ENCODE assay signal across 10 mouse cellular contexts in genomic region chr17:50237818-50238610, GRCm38 (mm10). TPM values are rescaled to one million over a fixed set of nuclear protein-coding genes. Genes with fewer than 3 reads are reported as not detected.
DNase-seq lines count a peak whose midpoint lies in the region; ATAC-seq lines count a peak whose summit lies in the region.
"Had no signal": no experiment of that assay in that cellular context is flagged by ENCODE, and none has a peak within 500 bp of the region (broad histone marks: within the 10 kb centered on the region; RNA-seq: fewer than 3 reads in every experiment).

No protein-coding gene starts in this region.

- H3K4me3 ChIP-seq in hindbrain, embryonic 13.5 days, result no peak overlapping the region
- H3K4me3 ChIP-seq in hindbrain, embryonic 16.5 days (ENCODE audit: low read length), result no peak overlapping the region
- no peak overlapping the region for H3K4me3 ChIP-seq in midbrain, embryonic 15.5 days
- H3K4me3 ChIP-seq in midbrain, embryonic 10.5 days, result no peak overlapping the region
- H3K4me3 ChIP-seq: neural tube, embryonic 12.5 days had no signal

- 63% methylated on average over 11 of the region's 11 CpGs for WGBS in hindbrain, embryonic 13.5 days
- WGBS in hindbrain, embryonic 16.5 days, result 61% methylated on average over 11 of the region's 11 CpGs
- 70% methylated on average over 11 of the region's 11 CpGs for WGBS in midbrain, embryonic 15.5 days
- 69% methylated on average over 11 of the region's 11 CpGs for WGBS in midbrain, embryonic 10.5 days

- peak overlapping the region; percentile 93; the same call in 1 of the 2 replicates for H3K27ac ChIP-seq in hindbrain, embryonic 13.5 days
- H3K27ac ChIP-seq in hindbrain, embryonic 16.5 days (ENCODE audit: low read depth, low read length), result no peak overlapping the region
- H3K27ac ChIP-seq in midbrain, embryonic 15.5 days, result no peak overlapping the region
- no peak overlapping the region for H3K27ac ChIP-seq in midbrain, embryonic 10.5 days (replicated peaks)

- no peaks in the 10 kb centered on the region for H3K36me3 ChIP-seq in hindbrain, embryonic 13.5 days
- H3K36me3 ChIP-seq in hindbrain, embryonic 16.5 days (ENCODE audit: control insufficient read depth, insufficient read depth, low read length), result no peaks in the 10 kb centered on the region
- no peaks in the 10 kb centered on the region for H3K36me3 ChIP-seq in midbrain, embryonic 15.5 days (replicated peaks)
- H3K36me3 ChIP-seq in midbrain, embryonic 10.5 days, result no peaks in the 10 kb centered on the region
- H3K36me3 ChIP-seq in splenic B cell, adult 2 months (ENCODE audit: control insufficient read depth, insufficient read depth, low read length, poor library complexity, severe bottlenecking), result no peaks in the 10 kb centered on the region
- H3K36me3 ChIP-seq: neural tube, embryonic 12.5 days had no signal

- DNase-seq in CD4-positive, CD25-positive, alpha-beta regulatory T cell, adult 2 months (ENCODE audit: low read depth, low spot score), result peak; percentile 6
- DNase-seq in midbrain, embryonic 10.5 days (ENCODE audit: low spot score), result no peak
- peak; percentile 34 for DNase-seq in splenic B cell, adult 2 months (ENCODE audit: low read depth, low spot score)
- no peak for DNase-seq in layer of hippocampus, postnatal 14 days (ENCODE audit: low spot score in 2 of 2)

- no peak overlapping the region; the same call in 1 of the 2 replicates for H3K9ac ChIP-seq in hindbrain, embryonic 13.5 days
- no peak overlapping the region for H3K9ac ChIP-seq in hindbrain, embryonic 16.5 days (ENCODE audit: low read depth, low read length)
- no peak overlapping the region for H3K9ac ChIP-seq in midbrain, embryonic 15.5 days
- H3K9ac ChIP-seq: neural tube, embryonic 12.5 days had no signal

- peaks cover 17% of the 10 kb centered on the region for H3K4me1 ChIP-seq in hindbrain, embryonic 13.5 days (replicated peaks)
- peaks cover 13% of the 10 kb centered on the region for H3K4me1 ChIP-seq in hindbrain, embryonic 16.5 days (ENCODE audit: control insufficient read depth, insufficient read depth, low read depth, low read length)
- peaks cover 10% of the 10 kb centered on the region for H3K4me1 ChIP-seq in midbrain, embryonic 15.5 days
- H3K4me1 ChIP-seq in midbrain, embryonic 10.5 days, result peaks cover 19% of the 10 kb centered on the region

- H3K27me3 ChIP-seq in hindbrain, embryonic 13.5 days, result peaks cover 10% of the 10 kb centered on the region; the same call in 1 of the 2 replicates
- H3K27me3 ChIP-seq in hindbrain, embryonic 16.5 days (replicated peaks; ENCODE audit: control insufficient read depth, insufficient read depth, low read length), result 0 out of 2 replicates have a peak, but pooled peaks cover 2% of the 10 kb centered on the region
- H3K27me3 ChIP-seq in midbrain, embryonic 15.5 days (replicated peaks), result 0 out of 2 replicates have a peak, but pooled peaks cover 2% of the 10 kb centered on the region
- peaks cover 10% of the 10 kb centered on the region for H3K27me3 ChIP-seq in midbrain, embryonic 10.5 days (ENCODE audit: low read depth, poor library complexity, severe bottlenecking)
- H3K27me3 ChIP-seq in splenic B cell, adult 2 months (ENCODE audit: control insufficient read depth, insufficient read depth, low read length, poor library complexity, severe bottlenecking), result no peaks in the 10 kb centered on the region
- H3K27me3 ChIP-seq: neural tube, embryonic 12.5 days had no signal

- no peak for ATAC-seq in CD4-positive, CD25-positive, alpha-beta regulatory T cell, adult 4 months
- 0 out of 2 replicates have a peak, but pooled peaks have one; percentile 14 for ATAC-seq in hindbrain, embryonic 13.5 days (ENCODE audit: low FRiP score)
- no peak for ATAC-seq in hindbrain, embryonic 16.5 days
- ATAC-seq in midbrain, embryonic 15.5 days (replicated peaks), result 0 out of 2 replicates have a peak, but pooled peaks have one; percentile 35

- H3K9me3 ChIP-seq in hindbrain, embryonic 13.5 days, result no peaks in the 10 kb centered on the region
- H3K9me3 ChIP-seq in hindbrain, embryonic 16.5 days (ENCODE audit: control insufficient read depth, low read length), result no peaks in the 10 kb centered on the region
- no peaks in the 10 kb centered on the region for H3K9me3 ChIP-seq in midbrain, embryonic 15.5 days
- no peaks in the 10 kb centered on the region for H3K9me3 ChIP-seq in midbrain, embryonic 10.5 days (replicated peaks)
- H3K9me3 ChIP-seq: neural tube, embryonic 12.5 days had no signal

- H3K4me2 ChIP-seq in hindbrain, embryonic 13.5 days, result no peak overlapping the region
- H3K4me2 ChIP-seq in hindbrain, embryonic 16.5 days (ENCODE audit: low read length), result no peak overlapping the region
- H3K4me2 ChIP-seq in midbrain, embryonic 15.5 days, result no peak overlapping the region

RNA-seq across cellular contexts. Expression of gene Rftn1, which starts 47.5 kb away (rescaled TPM):
- polyA plus RNA-seq in CD4-positive, CD25-positive, alpha-beta regulatory T cell, adult 4 months (2017; shearing (Covaris generic)), result 10 to 100 TPM; 23.8 to 32.4 TPM
- 14.2 and 17.0 TPM in 2 replicates for polyA plus RNA-seq in hindbrain, embryonic 13.5 days (2015; fragmentation: Nextera tagmentation; extraction: Ambion mirVana)
- polyA plus RNA-seq in hindbrain, embryonic 16.5 days (2015; fragmentation: Nextera tagmentation; extraction: Ambion mirVana), result 21.1 and 24.3 TPM in 2 replicates
- 20.9 and 27.4 TPM in 2 replicates for polyA plus RNA-seq in midbrain, embryonic 15.5 days (2015; fragmentation: Nextera tagmentation; extraction: Ambion mirVana)
- polyA plus RNA-seq in midbrain, embryonic 10.5 days (2016; fragmentation: Nextera tagmentation; extraction: Ambion mirVana), result 4.2 and 4.9 TPM in 2 replicates
- 10 to 100 TPM; 12.8 to 14.5 TPM for total RNA-seq in layer of hippocampus, postnatal 14 days (2021)

RNA-seq across cellular contexts. Expression of gene Dazl, which starts 55.4 kb away (rescaled TPM):
- polyA plus RNA-seq in CD4-positive, CD25-positive, alpha-beta regulatory T cell, adult 4 months (2017; shearing (Covaris generic)), result under 1 TPM in 1 of 2 experiments, not detected in 1; 0.26 TPM
- polyA plus RNA-seq in hindbrain, embryonic 13.5 days (2015; fragmentation: Nextera tagmentation; extraction: Ambion mirVana), result 0.27 and 0.48 TPM in 2 replicates
- polyA plus RNA-seq in hindbrain, embryonic 16.5 days (2015; fragmentation: Nextera tagmentation; extraction: Ambion mirVana), result 0.50 and 0.69 TPM in 2 replicates
- polyA plus RNA-seq in midbrain, embryonic 15.5 days (2015; fragmentation: Nextera tagmentation; extraction: Ambion mirVana), result 0.37 and 0.43 TPM in 2 replicates
- 0.16 TPM in 1 of 2 replicates, not detected in the other for polyA plus RNA-seq in midbrain, embryonic 10.5 days (2016; fragmentation: Nextera tagmentation; extraction: Ambion mirVana)
- 1 to 10 TPM; 1.8 to 2.6 TPM for total RNA-seq in layer of hippocampus, postnatal 14 days (2021)
- polyA plus RNA-seq: liver, adult 2 months; neural tube, embryonic 12.5 days had no signal

Comparison
In these comparisons a context has a peak if more than half of its experiments do, and no peak if none do; other contexts are left out.
1. ATAC-seq: peak in hindbrain, embryonic 13.5 days (single experiment) and midbrain, embryonic 15.5 days (single experiment); none in CD4-positive, CD25-positive, alpha-beta regulatory T cell, adult 4 months (single experiment) and hindbrain, embryonic 16.5 days (single experiment).
2. DNase-seq: peak in CD4-positive, CD25-positive, alpha-beta regulatory T cell, adult 2 months (single experiment) and splenic B cell, adult 2 months (single experiment); none in midbrain, embryonic 10.5 days (single experiment) and layer of hippocampus, postnatal 14 days (0 of 2).